Mouse (Mus musculus): ENCODE results near the gene Kirrel2.

DNA sequence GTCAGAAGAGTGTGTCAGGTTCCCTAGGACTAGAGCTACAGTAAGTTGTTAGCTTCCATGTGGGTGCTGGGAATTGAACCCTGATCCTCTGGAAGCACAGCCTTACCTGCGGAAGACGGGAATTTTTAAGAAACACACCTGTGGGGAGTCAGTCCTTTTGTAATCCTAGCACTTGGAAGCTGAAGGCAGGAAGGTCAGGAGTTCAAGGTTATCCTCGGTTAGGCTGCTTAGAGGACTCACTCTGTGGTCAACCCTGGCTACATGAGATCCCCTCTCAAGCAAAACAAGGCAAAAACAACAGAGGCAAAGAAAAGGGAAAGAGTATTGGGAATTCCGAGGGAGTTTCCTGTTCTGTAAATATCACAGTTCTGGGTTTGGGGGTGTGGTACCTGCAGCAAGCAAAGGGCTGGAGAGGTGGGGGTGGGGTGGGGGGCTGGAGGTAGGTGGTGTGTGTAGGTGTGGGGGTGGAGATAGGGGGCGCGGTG, 7.4 kb upstream of the Kirrel2 start:
- TF ChIP-seq CTCF (IDR thresholded peaks at IDR 0.05; ENCODE audit: low read depth, low read length) (no peak), GATA1 (IDR thresholded peaks at IDR 0.05; ENCODE audit: borderline replicate concordance, low read length) (no peak), GATA2 (IDR thresholded peaks at IDR 0.05; ENCODE audit: borderline replicate concordance, low read depth, low read length) (no peak), POLR2AphosphoS5 (IDR thresholded peaks at IDR 0.05; ENCODE audit: insufficient replicate concordance, low read depth, low read length) (no peak), TAL1 (conservative IDR thresholded peaks at IDR 0.05; ENCODE audit: low read depth, low read length) (no peak)
